Mouse (Mus musculus): ENCODE measurements around the gene Etnk2.
"Not testable (repeated sequence)": the region's sequence is repeated elsewhere in the genome, so short reads cannot be mapped to it uniquely, and the experiment has no call there.

Etnk2 gene

DNA sequence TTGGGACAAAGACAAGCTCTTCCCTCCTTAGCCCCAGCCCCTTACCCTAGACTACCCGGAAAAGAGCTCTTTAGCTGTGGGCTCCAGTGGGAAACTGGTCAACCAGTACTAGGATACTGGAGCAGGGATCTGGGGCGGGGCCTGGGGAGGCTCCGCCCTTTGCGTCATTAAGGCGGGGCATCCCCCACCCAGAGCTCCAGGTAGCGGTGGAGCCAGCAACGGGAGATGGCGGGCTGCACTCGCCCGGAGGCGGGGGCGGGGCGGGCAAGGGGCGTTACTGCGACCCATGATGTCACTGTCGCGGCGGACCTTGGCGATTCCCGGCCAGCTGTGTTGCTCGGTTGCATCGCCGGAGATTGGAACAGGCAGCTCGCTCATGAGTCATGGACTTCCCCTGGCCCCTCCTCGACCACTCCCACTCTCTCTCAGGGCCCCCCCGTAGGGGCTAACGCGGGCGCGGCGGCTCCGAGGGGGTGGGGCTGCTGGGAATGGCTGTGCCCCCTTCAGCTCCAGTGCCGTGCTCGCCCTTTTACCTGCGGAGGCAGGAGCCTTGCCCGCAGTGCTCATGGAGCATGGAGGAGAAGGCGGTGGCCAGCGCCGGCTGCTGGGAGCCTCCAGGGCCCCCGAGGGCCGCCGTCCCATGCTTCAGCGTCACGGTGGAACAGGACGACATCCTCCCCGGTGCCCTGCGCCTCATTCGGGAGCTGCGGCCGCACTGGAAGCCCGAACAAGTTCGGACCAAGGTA is at the start of gene Etnk2:
Etnk2 (plus strand) TSS at position 297 of the 746 bp plus-strand sequence.
- DNase-seq (ENCODE audit: low read depth, low spot score) = peak; percentile 85

DNA sequence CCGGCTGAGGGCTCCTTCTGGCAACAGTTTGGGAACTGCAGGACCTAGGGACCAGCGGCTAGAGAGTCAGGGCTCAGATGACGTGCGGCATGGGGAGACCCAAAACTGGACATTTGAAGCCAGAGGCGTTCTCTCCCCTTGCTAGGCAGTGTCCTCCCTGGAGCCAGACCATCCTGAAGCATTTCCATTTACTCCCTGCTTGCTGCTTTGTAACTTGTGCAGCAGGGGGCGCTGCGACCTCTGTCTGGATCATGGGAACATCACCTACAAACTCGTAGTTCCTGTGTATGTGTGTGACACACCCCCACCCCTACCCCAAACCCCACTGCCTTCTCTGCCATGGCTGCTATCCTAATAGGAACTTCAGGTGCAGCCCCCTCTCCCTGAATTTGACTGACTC is 49.0 kb upstream of the Etnk2 start:
- peak; percentile 43 for DNase-seq (ENCODE audit: low read depth, low spot score)

GRCm38 (mm10) chr1:133315775-133316174 is 47.6 kb upstream of the Etnk2 start:
- no peak for DNase-seq (ENCODE audit: low read depth, low spot score)

GRCm38 (mm10) chr1:133316577-133316976 is 46.8 kb upstream of the Etnk2 start:
- no peak for DNase-seq (ENCODE audit: low read depth, low spot score)

DNA sequence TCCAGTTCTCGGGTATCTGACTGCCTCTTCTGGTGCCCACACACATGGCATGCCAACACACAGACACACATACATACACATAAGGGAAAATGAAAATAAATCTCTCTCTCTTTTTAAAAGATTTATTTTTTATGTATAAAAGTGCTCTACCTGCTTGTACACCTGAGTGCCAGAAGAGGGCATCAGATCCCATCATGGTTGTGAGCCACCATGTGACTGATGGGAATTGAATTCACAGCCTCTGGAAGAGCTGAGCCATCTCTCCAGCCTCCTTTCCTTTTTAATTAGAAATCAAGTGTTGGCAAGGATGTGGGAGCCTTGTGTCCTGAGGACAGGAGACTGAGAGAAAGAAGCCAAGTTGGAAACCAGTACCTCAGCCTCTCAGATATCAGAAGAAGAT is 46.2 kb upstream of the Etnk2 start:
- no peak for DNase-seq (ENCODE audit: low read depth, low spot score)

GRCm38 (mm10) chr1:133321267-133321925 is 42.0 kb upstream of the Etnk2 start, which contains the start of gene Kiss1:
TSS of gene Kiss1 (plus strand) at chr1:133321875.
- DNase-seq (ENCODE audit: low read depth, low spot score) = no peak

DNA sequence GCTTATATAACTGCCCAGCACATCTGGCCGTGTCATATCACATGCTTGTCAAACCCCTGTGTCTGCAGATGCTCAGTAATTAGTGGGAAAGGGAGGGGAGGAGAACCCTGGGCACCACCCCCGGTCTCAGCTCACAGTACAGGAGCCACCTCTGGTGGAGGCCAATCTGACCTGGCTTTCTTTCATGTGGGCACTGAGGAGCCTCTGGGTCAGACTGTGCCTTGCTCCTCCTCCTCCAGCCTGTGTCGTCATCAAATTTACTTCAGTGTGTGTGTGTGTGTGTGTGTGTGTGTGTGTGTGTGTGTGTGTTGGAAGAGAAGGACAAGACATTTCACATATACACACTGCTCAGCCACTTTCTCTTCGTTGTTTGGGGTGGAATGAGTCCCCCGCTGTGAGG is 40.0 kb upstream of the Etnk2 start:
- DNase-seq (ENCODE audit: low read depth, low spot score) = no peak

GRCm38 (mm10) chr1:133325951-133326350 is 37.4 kb upstream of the Etnk2 start:
- no peak for DNase-seq (ENCODE audit: low read depth, low spot score)

DNA sequence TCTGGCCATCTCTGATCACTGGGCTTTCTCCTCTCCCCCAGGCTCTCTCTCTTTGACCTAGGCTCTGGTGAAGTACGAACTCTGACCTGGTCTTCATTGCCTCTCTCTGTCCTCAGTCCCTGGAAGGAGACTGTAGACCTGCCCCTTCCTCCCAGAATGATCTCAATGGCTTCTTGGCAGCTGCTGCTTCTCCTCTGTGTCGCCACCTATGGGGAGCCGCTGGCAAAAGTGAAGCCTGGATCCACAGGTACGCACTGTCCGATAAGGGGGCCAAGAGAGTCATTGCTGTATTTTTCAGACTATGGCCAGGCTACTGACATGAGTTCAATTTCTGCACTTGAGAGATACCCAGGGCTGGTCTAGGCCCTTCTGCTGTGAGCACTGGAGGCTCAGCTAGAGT is 36.3 kb upstream of the Etnk2 start:
- DNase-seq (ENCODE audit: low read depth, low spot score) = no peak

DNA sequence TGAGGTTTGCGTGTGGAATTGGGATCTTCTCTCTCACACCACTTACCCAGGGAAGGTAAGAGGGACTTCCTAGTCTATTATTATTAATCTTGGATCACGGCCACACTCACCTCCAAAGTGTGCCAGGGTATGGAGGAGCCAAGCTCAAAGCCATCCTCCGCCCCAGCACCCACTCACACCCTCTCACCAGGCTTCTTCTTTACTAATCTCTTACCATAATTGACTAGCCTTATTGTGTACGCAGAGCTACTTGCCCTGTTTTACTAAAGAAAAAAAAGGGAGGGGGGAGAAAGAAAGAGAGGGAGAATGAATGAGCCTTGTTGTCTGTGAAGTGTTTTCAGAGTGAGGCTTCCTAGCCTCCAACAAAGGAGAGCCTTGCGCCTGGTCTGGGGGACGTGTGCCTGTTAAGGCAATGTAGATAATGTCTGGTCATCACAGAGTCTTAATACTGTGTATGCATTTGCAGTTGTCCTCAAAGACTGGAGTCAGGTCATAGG is 35.0 kb upstream of the Etnk2 start:
- no peak for DNase-seq (ENCODE audit: low read depth, low spot score)

DNA sequence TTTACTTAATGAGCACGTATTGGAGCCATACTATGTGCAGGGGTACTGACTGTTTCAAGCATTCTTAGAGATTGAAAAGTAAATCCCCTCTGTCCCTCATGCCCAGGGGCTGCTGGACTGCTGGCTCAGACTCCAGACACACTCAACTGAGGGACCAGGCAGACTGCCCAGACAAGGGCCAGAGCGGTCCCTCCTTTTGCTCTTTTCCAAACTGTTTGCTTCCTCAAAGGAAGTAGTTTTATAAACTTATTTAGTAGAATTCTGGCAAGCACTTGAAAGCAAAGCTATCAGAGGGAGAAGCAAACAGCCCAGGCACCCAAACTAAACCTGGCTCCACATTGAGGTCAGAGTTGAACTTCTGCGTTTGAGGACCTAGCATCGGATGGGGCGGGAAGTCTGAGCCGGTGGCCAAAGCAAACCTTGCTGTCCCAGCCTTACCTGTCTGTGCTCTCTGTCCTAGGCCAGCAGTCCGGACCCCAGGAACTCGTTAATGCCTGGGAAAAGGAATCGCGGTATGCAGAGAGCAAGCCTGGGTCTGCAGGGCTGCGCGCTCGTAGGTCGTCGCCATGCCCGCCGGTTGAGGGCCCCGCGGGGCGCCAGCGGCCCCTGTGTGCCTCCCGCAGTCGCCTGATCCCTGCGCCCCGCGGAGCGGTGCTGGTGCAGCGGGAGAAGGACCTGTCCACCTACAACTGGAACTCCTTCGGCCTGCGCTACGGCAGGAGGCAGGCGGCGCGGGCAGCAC is 34.3 kb upstream of the Etnk2 start:
- DNase-seq (ENCODE audit: low read depth, low spot score) = no peak

DNA sequence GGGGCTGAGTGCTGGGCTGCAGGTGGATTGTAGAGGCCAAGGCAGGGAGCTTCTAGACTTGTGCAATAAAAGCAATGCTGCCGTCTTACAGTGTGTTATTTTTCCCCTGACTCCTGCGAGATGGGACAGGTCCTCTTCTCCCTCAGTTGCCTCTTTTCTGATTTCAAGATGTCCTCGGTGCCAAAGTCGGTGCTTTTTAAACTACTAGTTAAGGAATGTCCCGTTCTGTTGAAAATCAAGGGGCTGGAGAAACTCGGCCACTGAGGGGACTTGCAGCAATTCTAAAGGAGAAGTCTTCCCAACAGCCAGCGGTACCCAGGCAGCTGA is 33.8 kb upstream of the Etnk2 start:
- no peak for DNase-seq (ENCODE audit: low read depth, low spot score)

- no peak for DNase-seq (ENCODE audit: low read depth, low spot score)
Observed at GRCm38 (mm10) chr1:133331142-133331541, 32.2 kb upstream of the Etnk2 start.

DNA sequence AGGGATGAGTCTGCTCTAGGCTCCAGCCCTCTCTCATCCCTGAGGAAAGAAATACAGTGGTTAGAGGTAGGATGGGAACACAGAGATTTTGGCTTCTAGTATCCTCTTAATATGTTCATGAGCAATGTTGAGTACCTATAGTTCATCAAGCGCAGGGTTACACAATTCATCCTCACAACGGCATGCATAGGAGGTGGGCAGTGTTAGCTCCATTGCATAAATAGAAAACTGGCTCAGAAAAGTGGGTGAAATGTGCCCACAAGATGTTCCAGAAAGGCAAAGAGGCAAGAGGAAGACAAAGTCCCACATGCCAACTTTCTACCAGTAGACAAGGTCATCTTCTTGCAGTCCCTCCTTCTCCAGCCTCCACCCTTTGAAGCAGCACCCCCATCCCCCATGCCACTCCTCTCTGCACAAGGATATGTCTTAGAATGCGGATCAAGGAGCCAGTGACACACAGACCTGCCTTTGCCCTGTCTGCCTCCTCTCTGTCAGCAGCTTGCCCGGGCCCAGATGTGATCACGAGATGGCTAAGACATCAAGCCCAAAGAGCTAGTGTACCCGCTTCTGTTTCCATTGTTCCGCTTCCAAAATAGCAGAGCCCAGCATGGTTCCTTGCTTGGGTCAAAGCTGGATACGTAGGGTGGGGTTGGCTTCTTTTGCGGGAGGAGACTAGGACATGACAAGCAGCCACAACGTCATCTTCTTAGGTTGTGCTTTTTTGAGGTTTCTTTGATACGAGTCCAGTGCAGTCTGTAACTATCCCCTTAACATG is 30.5 kb upstream of the Etnk2 start:
- DNase-seq (ENCODE audit: low read depth, low spot score) = no peak

DNA sequence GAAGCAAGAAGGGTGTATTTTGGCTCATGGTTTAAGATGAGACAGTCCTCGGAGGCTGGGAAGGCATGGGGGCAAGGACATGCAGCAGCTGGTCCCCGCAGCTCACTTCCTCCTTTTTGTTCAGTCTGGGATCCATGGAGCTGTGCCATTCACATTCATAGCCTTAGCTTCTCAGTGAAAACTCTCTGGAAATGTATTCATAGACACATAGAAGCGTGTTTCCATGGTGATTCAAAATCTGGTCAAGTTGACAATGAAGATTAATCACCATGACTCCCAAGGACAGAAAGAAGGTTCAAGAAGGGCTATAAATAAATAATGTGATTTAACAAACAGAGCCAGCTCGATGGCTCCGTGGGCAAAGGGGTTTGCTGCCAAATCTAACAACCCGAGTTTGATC is 29.4 kb upstream of the Etnk2 start:
- DNase-seq (ENCODE audit: low read depth, low spot score) = no peak

- not testable (repeated sequence) for DNase-seq (ENCODE audit: low read depth, low spot score)
Observed at GRCm38 (mm10) chr1:133340403-133340802, 23.0 kb upstream of the Etnk2 start.

DNA sequence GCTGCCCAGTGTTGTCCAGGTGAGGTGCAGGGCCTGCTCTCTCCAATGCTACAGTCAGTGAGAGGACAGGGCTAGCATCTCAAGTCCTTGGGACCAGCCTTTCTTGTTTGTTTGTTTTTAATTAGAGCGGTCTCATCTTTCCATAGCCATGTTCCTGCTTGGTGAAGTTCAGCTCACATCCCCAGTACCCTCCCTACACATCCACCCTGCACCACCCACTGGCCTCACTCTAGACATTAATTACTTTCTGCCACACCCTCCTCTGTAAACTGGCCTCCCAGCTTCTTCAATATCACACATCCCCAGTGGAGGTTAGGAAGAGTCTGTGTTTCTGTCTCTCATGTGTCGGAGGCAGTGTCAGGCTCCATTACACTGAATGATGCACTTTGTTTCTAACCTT is 19.0 kb upstream of the Etnk2 start:
- DNase-seq (ENCODE audit: low read depth, low spot score) = no peak

DNA sequence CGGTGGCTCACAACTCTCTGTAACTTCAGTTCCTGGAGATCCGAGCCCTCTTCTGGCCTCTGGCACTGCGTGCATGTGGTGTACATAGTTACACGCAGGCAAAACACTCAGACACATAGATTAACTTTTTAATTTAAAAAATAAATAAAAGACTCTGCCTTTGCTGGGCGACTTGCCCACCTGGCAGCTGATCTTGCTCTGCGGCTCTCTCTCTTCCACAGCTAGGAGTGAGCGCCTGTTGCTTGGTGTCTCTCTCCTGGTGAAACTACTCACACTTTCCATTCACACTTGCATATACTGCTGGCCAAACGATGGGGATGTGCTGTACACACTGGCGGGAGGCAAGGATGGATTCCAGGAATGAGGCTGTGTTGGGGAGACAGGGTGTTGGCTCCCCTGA is 16.8 kb upstream of the Etnk2 start:
- no peak for DNase-seq (ENCODE audit: low read depth, low spot score)

DNA sequence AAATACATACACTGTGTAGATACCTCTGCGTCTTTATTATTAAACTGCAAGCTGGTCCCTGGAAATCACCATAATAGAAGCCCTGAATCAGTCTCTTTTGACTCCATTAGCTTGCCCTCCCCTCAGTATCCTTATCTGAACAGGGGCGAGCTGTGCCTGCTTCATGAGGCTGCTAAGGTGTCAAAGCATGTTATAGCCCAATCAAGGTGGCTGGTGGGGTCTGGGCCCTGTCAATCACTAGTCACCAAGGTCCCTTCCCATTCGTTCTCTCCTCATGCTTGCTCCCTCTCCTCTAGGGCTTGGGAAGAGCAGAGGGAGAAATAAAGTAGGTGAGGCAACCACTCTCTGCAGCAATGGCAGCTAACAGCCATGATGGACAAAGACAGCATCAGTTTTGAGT is 16.1 kb upstream of the Etnk2 start:
- no peak for DNase-seq (ENCODE audit: low read depth, low spot score)

GRCm38 (mm10) chr1:133347693-133348520 is 15.5 kb upstream of the Etnk2 start:
- DNase-seq (ENCODE audit: low read depth, low spot score) = no peak

DNA sequence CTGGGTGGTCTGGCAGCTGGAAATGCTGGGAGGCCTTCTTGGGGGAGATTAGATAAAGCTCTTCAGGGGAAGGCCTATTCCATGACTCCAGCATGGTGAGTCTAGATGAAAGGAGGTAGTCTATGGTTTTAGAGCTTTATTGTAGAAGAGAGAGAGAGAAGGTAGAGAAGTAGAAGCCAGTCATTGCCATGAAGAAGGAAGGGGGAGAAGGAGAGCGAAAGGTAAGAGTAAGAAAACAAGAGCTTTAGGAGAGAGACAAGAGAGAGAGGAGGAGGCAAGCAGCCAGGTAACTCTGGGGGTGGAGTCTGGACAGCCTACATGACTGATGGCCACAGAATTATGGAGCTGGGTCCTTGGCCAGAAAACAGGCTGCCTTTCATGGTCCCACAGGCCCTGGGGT is 13.2 kb upstream of the Etnk2 start, which contains the start of gene Ren1:
Ren1 (plus strand) TSS at position 301 of the 400 bp plus-strand sequence.
- no peak for DNase-seq (ENCODE audit: low read depth, low spot score)

All from forelimb bud, embryonic 11.5 days (tissue).